Mouse (Mus musculus) liver, adult 2 months (tissue): ENCODE data around the gene Plgrkt.

Experiments used
- CTCF ChIP-seq: fragments of 200-500 bp; IDR thresholded peaks from 2 replicates; pipeline ENCODE4 v1.5.1; 2011; ENCODE audit warnings: low read depth, low read length, control low read depth
- POLR2A ChIP-seq: fragments of 200-500 bp; IDR thresholded peaks from 2 replicates; pipeline ENCODE4 v1.6.1; 2011; ENCODE audit warnings: low read length, control low read depth; ENCODE audit not compliant: insufficient read depth; ENCODE audit errors: extremely low read depth

DNA sequence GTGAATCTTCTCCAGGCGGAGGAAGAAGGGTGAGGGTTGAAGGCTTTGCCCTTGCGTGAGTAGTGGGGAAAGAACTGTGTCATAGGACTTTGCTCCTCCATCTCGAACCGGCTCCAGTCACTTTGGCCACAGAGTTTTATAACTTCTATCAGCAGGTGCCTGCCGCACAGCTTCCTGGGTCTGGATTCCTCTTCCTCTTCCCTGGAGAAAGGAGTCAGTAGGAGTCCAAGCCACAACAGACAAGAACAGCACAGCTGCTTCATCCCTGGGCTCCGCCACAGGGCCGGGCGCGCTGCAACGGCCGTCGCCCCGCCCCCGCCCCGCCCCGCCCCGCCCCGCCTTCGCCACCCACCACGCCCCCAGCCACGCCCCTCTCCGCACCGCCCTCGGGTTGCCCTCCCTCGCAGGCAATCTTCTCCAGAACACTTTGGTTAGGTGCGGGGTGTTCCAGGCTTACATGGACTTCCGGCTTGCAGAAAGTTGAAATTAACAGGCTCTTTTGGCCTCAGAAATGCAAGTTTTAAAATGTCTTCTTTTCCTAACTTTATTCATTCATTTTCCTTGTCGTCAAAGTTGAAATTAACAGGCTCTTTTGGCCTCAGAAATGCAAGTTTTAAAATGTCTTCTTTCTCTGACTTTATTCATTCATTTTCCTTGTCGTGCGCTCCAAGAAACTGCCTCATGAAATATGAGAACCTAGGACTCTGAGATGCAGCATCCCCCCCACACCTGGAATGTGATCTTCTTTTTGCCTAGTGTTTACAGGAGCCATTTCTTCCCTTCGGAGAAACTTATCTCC, 41.9 kb downstream of the Plgrkt start, which contains the start of gene Insl6:
- TF ChIP-seq POLR2A (no peak), CTCF (no peak)
